Mouse (Mus musculus): ENCODE measurements around the gene Sugct.
"Not testable (repeated sequence)": the region's sequence is repeated elsewhere in the genome, so short reads cannot be mapped to it uniquely, and the experiment has no call there.

Gene Sugct

DNA sequence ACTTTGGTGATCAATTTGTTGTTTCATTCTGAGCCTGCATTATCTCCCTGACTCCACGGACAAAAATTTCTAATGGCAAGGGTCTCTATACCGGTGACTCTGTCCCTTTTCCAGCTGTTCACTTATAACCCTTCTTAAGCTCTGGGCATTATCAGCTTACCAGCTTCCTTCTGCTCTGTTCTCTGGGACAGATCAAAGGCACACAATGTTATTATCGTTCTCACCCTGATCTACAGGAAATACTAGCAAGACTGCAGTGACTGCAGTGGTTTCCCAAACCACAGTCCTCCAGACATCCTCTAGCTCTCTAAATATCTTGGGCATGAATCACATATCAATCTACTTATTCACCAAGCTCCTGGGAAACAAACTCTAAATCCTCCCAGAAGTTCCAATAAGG, 90.7 kb downstream of the Sugct start:
- no peak for DNase-seq (ENCODE audit: low spot score)

DNA sequence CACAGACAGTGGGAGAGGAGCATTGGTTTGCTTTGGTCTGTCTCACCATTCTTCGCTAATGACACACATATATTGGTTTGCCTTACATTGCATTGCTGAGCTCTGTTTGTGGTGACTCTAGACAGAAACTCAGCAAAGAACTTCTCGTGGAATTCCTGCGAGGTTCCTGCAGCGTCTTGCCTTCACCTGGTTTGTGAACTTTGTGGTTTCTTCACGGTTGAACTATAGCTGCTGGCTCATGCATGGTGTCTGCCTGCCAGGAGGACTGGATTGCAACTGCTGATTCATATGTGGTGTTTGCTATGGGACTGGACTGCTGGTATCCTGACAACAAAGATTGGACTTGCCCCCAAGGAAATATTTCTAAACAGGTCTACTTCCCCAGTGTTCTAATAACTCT, 91.6 kb downstream of the Sugct start:
- no peak for DNase-seq (ENCODE audit: low spot score)

GRCm38 (mm10) chr13:17585267-17585913, 110.0 kb downstream of the Sugct start:
- DNase-seq (ENCODE audit: low spot score): no peak

DNA sequence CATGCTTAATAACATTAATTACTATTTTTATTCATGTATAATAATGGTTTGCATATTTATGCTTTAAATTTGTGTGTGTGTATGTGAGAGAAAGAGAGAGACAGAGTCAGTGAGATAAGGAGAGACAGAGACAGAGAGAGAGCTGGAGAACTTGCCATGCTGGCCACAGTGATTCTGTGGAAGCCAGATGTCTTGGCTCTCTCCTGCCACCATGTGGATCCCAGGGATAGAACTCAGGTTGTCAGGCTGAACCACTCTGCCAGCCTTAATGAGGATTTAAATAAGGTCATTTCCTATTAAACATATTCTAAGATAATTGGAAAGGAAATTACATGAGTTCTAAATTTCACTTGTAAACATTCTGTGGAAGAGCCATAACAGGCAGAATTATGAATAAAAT, 110.5 kb downstream of the Sugct start:
- no peak for DNase-seq (ENCODE audit: low spot score)

DNA sequence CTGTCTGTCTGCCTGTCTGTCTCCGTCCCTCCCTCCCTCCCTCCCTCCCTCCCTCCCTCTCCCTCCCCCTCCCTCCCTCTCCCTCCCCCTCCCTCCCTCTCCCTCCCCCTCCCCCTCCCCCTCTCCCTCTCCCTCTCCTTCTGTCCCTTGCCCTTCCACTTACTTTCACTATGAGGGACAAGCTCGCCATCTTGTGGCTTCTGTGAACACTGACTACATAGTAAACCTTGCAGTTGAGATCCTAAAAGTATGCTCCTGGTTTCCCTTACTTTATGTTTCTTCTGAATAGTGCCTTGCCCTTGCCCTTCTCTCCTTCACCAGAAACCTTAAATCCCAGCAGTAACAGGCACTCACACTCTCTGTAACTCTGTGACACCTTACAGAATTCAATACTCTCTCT, 113.7 kb downstream of the Sugct start:
- DNase-seq (ENCODE audit: low spot score): no peak

- DNase-seq (ENCODE audit: low spot score): no peak
Observed at GRCm38 (mm10) chr13:17559357-17559756, 136.0 kb downstream of the Sugct start.

DNA sequence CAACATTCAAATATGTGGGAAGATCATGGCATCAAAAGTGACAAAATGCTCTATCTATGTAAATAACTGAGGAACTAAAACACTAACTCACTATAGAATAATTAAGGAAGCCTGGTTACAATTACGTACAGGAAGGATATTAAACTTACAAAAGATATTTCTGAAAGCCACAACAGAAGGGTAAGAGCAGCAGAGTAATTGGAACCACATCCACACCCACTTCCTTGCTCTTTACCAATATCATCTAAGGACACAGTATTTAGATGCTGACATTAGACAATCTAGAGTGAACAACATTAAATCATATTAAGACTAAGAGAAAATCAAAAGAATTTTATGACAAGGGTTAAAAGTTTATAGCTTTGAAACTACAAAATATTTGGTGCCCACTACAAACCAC, 159.0 kb downstream of the Sugct start:
- no peak for DNase-seq (ENCODE audit: low spot score)

DNA sequence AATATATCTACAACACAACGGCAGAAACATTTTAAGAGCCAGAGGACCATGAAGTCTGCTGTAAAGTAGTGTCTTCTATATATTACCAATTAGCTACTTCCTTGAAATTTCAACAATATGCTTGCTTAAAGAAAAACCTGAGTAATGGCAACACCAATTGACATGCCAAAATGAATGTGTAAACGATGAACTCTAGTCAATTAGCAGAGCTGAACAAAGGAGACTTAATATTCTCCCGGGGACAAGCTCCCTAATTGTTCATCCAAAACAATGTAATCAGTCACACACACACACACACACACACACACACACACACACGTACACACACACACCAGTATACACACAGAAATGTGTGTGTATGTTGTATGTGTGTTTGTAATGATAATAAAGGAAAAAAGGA, 160.5 kb downstream of the Sugct start:
- DNase-seq (ENCODE audit: low spot score): no peak

DNA sequence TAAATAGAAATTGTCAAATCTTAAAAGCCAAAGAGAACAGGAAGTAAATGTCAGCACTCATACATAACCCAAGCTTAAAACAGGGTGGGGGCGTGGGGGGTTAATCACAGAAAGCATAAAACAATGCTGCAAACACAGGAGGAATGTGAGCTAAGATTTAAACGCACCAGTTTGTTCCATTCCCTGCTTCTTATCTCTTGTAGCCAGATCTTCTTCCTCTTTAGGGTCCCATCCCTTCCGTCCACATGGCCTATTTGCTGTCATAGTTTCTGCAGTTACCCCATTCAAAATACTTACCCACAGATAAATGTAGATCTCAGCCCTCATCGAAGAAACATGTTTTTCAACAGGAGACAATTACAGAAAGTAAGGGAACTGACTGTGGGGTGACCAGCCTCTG, 160.9 kb downstream of the Sugct start:
- DNase-seq (ENCODE audit: low spot score): no peak

GRCm38 (mm10) chr13:17511184-17511778, 184.1 kb downstream of the Sugct start:
- DNase-seq (ENCODE audit: low spot score): no peak

DNA sequence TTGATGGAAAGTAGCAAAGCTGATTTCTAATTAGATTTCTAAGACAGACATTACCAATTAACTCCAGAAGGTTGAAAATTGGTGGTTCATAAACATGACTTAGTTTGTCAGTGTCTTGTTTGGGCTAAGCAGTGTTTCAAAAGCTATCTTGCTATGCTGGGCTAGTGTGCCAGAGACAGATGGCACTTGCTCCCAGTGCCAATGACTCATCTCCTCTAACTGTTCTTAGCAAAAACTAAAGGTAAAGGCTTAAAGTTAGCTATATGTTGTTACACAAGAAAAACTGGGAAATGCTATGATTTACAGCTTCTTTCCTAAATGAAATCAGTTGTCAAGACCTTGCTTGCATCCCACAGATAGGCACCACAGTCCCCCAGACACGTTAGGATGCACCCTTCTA, 200.4 kb downstream of the Sugct start:
- no peak for DNase-seq (ENCODE audit: low spot score)

DNA sequence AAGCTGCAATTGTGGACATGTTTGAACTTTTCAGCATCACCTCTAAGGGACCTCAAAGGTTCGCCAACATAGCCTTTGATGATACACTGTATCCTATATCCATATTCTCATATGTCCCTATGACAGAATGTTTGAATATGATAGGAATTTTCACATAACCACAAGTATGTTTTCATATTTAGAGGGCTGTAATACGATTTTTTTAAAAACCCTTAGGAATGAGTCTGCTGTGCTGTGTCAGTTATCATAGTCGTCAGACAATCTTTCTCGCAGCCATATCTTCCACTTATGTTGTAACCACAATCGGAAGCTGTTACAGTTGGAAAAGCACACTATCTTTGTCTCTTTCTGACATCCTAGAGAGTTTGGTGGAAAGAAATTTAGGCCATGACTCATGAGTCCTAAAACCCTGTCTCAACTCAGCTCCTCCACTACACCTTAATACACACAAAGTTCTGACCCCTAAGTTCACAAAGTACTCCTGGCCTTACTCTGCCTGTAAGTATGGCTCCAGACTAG, 201.2 kb downstream of the Sugct start:
- DNase-seq (ENCODE audit: low spot score): no peak

DNA sequence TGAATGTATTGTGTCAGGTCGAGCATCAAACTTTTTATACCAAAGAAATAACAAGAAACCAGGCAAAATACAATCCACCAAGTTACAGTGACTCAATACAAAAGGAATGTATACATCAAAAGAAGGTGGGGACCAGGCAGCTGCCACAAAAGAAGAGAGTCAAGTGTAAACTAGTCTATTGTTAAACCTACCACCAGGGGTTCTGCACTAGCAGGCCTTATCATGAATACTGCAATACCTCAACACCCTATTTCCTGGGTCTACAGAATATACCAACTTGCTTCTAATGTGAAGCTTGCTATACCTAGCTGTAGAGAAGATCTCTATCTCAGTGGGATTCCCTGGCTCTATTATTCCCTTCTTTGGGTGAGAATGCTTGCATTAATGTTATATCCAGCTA, 237.4 kb downstream of the Sugct start:
- not testable (repeated sequence) for DNase-seq (ENCODE audit: low spot score)

- peak; percentile 5 for DNase-seq (ENCODE audit: low spot score)
Observed at GRCm38 (mm10) chr13:17432139-17432916, 263.0 kb downstream of the Sugct start.

DNA sequence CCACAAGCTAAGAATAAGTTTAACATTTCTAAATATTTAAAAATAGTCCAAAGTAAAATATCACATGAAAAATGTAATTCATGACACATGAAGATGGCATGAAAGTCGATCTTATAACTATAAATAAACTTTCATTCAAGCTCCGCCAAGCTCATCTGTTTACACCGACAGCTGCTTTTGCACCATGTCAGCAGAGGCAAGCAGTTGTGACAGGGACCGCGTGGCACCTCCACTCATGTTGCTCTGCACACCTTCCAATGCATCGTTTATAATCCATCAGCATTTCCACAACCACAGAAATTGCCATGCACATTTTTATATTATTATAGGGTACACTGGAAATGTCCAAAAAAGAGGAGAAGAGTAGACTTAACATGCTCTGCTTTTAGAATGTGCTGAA, 273.5 kb downstream of the Sugct start:
- no peak for DNase-seq (ENCODE audit: low spot score)

- no peak for DNase-seq (ENCODE audit: low spot score)
Observed at GRCm38 (mm10) chr13:17420557-17420956, 274.8 kb downstream of the Sugct start.

DNA sequence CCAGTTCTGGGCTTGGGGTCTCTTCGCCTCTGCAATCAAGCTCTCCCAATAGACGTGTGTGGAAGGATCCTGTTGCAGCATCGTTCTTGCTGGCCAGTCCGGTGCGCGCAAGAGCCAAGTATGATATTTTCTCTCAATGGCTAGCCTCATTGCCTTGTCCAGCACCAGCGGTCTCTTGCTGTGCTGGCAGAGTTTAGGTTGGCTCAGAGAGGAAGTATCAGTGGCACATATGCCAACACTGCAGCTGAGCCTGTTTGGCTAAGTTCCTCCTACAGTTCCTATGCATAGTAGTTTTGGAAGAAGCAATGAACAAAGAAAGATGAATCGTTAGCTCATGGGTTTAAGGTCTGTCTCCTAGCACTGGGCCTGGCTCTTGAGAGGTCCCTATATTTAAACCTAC, 352.5 kb downstream of the Sugct start:
- no peak for DNase-seq (ENCODE audit: low spot score)

- DNase-seq (ENCODE audit: low spot score): no peak
Observed at GRCm38 (mm10) chr13:17335885-17336540, 359.3 kb downstream of the Sugct start.

- no peak for DNase-seq (ENCODE audit: low spot score)
Observed at GRCm38 (mm10) chr13:17326863-17327262, 368.5 kb downstream of the Sugct start.

DNA sequence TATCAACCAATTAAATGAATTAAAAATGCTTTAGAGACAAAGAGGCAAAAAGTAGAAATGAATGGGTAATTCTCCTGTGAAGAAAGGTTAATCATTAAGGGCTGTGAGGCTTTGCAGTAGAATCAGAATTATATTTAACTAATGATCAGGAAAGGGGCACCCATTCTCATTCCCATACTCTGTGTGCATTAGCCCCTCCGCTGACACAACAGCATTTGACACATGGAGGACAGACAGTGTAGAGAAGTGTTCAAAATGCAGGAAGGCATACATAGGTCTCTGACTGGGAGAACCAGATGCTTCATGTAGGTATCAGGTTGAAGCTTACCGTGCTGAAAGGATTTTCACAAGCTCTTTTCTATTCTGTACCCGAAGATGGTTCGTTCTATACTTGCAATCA, 393.8 kb downstream of the Sugct start:
- DNase-seq (ENCODE audit: low spot score): no peak

GRCm38 (mm10) chr13:17297462-17298005, 397.8 kb downstream of the Sugct start:
- DNase-seq (ENCODE audit: low spot score): no peak

DNA sequence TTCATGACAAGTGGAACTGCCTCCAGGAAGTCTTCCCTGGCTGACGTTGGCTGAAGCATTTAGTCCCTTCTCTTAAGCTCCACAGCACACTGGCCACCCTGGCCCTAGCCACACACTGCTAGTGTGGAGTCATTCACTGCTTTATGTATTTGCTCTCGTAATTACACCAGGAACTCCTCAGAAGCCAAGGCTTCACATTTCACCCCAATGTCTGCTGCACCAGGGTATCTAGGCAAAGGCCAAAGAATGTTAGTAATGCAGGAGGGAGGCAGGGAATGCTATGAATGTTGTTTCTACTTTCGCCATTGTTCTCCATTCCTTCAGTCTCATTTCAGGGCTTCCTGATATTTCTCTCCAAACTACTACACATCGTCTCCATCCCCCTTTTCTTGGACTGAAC, 398.4 kb downstream of the Sugct start:
- no peak for DNase-seq (ENCODE audit: low spot score)

All from c-Kit-positive CD71-positive TER-119-positive erythroid progenitor cells, embryonic 14.5 days (primary cell).